16 mouse cellular contexts compared by ENCODE assay signal in the genomic region with DNA sequence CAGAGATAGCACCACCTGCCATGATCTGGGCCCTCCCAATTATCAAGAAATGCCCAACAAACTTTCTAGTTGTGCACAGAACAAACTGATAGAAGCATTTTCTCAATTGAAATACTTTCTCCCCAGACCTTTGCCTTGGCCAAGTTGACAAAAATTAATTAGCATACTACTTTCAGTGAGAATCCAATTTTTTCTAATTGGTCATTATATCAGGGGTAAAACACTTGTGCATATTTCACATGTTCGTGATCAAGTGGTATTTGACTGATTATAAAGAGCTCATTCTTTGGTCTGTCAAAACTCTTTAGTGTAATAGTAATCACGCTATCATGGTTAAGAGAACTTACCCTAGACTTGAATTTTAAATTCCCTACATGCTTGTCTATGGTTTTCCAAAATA.
"Had no signal": no experiment of that assay in that cellular context is flagged by ENCODE, and none has a peak within 500 bp of the region (broad histone marks: within the 10 kb centered on the region; RNA-seq: fewer than 3 reads in every experiment).

No protein-coding gene starts in this region.

- DNase-seq: heart, postnatal 10 days; heart, postnatal 14 days; heart, postnatal 36 days; heart, postnatal 4 days; kidney, adult 11 months; kidney, adult 18-20 months; kidney, adult 2 months; kidney, adult 8-10 months; kidney, adult 9 months; kidney, postnatal 10 days; kidney, postnatal 14 days; kidney, postnatal 25 days; kidney, postnatal 36 days; kidney, postnatal 4 days; layer of hippocampus, adult 9-11 months; layer of hippocampus, postnatal 36 days had no signal
